Mouse (Mus musculus) urinary bladder, adult 18-20 months (tissue): ENCODE results near the gene Gnb2.

Experiments
- DNase-seq, 2 experiments: peaks; one replicate each; pipeline ENCODE4 v3.0.0; 2022; ENCODE audit warnings: low spot score in 2 of 2, mixed read lengths in 2 of 2

Gnb2 gene

DNA sequence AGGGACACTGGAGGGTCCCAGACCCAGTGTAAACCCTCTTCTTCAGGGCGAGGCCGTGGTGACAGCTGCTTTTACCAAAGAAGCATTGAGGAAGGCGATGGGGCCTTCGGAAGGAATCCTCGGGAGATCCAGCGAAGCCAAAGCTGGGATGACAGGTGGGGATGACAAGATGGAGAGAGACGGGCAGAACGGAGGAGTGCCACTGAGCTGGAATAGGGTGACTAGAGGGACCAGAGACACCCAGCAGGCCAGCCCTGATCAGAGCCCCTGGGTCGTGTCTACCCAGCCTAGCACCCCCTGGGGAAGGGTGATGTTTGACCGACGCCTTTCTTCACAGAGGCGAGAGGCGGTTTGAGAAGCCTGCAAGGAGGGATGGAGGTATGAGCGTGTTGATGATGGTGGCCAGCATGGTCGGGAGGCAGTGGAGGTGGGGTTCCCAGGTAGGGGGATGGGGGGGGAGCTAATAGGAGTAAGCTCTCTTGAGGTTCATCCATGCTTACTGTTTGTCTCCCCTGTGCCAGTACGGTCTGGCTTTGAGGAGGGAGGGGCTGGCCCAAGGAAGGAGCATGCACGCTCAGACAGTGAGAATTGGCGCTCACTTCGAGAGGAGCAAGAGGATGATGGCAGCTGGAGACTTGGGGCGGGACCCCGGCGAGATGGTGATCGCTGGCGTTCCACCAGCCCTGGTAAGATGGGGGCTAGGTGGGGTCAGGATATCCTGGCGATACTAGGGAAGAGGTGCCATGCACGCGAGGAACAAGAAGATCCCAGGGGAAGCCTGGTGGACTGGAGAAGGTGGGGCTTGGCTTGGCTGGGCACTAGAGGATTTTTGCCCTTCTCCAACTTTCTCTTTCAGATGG lies 13.4 kb downstream of the Gnb2 start:
- no peak for DNase-seq

DNA sequence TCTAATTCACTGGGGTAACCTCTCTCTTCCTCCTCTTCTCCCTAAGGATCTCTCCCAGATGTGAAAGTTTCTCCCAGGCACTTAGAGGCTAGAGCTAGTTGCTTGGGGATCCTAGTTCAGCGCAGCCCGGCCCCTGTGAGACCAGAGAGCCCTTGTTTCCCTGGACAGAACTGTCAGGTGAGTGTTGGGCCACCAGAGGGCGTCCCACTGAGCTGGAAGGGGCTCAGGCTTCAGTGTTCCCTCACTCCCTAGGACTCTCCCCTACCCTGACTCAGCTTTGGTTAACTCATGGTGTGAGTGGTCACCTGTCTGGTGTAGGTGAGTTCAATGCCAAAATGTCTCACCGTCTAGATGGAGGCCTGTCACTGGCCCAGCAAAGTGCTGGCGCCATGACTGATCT lies 14.9 kb downstream of the Gnb2 start, which contains the start of gene Gigyf1:
TSS of gene Gigyf1 (plus strand) at position 113 of the 400 bp plus-strand sequence.
- DNase-seq, result no peak

DNA sequence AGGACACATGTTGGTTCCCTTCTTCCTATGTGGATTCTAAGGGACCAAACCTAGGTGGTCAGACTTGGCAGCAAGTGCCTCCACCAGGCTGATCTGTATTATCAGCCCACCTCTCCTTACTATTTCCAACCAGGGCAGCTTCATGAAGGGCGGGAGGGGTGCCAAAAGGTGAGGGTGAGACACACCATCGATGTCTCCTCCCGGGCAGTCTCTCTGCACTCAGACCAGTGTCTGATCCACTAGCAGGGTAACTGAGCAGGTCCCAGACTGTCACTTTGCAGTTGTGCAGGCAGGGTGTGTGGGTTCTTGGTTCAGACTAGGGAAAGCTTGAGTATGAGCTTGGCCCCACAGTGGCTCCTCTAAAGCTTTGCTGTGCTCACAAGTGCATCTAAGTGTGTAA lies 18.5 kb downstream of the Gnb2 start:
- DNase-seq, result no peak

DNA sequence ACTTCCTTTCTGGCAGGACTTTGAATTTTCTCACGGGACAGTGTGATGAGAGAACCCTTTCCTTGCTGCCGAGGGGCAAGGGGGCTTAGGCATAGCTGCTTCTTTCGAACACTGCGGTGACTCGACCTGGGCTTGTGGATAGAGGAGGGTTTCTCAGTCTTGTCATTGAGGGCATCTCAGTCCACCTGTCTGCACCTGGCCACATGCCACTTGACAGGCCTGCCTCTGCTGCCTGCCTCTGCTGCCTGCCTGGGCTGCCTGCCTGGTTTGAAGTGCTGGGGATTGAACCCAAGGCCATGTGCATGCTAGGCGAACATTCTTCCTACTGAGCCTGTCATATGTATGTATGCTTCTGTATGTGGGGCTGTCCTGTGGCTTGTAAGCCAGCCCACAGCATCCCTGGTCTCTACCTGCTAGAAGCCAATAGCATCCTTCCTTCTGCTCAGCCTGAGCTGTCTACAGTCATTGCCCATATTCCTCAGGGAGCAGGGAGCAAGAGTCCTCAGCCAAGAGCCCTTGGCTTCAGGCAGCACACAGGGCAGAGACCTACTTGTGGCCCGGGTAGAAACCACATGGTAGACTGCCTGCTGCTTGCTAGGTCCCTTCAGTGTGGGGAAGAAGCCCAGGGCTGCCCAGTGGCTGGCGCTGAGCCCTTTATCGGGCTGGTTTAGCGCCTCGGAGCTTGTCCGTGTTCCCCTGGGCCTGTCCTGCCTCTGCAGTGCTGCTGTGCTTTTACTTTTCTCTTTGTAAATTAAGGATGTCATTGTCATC lies 19.2 kb downstream of the Gnb2 start:
- DNase-seq, result no peak

DNA sequence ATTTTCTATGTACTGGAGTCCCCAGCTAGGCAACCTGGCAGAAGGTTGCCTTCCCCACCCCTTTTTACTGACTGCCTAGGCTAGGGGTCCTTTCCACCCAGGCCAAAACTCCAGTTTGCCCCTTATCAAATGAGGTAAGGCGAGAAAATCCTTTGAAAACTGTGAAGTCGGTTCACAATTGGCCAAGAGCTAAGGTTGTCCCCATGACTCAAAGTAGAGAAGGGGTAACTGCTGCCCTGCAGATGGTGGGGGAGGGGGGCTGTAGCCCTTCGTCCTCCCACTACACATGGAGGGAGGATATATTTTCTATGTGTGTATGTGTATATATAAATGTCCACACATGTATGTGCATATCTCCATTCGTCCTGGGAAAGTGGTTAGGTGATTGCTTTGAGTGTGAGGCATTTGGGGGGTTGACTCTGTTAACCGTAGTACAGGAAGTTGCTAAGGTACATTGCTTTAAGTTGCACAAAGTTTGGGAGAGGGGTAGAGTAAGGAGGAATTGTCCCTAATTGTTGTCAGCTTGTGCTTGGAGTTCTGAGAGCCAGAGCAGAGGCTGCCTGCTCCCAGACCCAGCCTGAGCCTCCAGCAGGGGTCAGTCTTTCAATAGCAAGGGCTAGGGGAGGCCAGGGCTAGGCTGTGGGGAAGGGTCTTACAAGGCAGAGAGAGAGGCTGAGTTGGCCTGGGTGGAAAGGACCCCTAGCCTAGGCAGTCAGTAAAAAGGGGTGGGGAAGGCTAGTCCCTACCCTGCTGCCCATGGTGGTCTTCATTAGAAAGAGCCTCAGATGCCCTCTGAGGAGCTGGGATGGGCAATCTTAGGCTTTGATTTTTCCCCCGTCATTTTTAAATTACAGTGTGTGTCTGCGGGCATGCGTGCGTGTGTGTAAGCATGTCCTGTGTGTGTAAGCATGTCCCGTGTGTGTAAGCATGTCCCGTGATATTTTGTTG lies 20.2 kb downstream of the Gnb2 start:
- no peak for DNase-seq

DNA sequence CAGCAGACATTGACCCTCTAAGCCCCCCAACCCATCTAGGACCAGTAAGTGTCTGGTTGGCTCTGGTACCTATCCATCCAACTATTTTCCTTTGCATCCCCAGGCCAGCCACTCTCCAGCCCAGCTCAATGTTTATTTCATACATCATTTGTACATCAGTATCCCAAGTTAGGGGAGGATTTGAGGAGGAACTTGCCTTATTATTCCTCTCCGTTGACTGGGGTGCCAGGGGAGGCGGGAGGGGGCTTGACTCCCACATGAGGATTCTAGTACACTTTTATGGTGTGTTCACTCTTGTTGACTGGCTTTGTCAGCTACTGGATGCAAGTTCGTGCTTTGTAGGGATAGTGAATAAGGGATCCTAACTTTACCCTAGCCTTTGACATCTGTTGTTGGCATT lies 21.6 kb downstream of the Gnb2 start:
- no peak for DNase-seq

DNA sequence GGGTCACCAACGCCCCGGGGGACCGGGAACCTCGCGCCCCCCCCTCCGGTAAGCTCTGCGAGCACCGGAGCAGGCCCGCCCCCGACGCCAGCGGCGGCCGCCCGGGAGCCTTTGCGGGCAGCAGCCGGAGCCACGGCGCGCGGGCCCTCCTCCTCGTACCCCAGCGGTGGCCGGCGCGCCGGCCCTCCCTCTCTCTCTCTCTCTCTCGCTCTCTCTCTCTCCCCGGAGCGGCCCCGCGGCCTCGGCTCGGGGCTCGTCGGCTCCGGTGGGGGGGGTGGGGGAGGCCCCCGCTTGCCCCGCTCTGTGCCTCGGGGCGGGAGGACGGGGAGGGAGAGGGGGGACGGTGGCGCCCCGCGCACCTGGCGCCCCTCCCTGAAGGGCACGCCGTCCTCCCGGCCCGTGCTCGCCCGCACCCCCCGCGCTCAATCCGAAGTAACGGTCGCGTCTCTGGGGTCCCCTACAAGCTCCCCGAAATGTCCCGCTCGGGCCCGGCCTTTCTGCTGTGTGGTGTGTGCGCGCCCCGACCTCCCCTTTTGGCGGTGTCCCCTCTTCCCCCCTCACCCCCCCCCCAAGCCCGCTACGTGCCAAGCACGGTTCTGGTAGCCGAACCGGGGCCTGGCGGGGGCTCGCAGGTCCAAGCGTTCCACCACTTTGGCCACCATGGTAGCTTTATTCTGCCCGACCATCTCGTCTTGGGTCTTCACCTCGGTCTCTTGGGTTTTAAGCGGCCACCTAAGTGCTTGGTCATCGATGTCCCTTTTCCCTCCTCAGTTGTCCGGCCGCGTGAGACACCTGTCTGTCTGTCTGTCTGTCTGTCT lies 22.5 kb downstream of the Gnb2 start:
- no peak for DNase-seq

DNA sequence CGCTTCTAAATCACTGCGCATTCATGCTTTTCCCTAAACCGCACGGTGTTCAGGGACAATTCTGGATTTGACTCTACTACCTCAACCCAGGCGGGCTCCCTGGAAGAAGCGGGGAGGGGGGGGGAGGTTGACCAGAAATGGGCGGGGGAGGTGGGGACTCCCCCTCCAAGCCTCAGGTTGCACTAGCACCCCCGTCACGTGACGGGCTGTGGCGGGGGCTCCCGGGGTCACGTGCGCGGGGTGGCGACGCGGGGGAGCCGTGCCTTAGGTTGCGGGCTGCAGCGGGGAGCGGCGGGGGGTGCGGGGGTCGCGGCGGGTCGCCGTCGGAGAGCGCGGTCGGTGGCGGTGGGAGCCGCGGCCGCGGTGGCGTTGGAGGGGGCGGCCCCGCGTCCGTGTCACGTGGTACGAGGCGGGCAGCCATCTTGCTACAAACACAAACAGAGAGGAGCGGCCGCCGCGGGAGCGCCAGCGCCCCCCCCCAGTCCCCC lies 23.3 kb downstream of the Gnb2 start:
- peak; percentile 63 to 78 for DNase-seq

DNA sequence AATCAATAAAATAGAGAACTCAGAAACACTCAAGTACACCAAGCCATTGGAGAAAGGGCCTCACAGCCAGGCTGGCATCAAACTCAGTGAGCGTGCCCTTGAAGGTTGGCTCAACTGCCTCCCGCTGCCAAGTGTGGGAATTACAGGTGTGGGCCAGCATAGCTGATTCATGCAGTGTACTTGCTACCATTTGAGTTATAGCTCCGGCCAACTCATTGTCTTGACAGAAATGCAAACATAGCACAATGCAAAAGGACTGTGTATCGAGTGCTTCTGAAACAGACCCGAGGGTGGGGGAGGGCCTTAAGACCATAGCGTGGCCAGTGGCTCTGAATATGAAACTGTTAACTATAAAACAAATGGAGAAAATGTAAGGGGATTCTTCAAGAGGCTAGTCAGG lies 29.3 kb downstream of the Gnb2 start:
- DNase-seq, result no peak

DNA sequence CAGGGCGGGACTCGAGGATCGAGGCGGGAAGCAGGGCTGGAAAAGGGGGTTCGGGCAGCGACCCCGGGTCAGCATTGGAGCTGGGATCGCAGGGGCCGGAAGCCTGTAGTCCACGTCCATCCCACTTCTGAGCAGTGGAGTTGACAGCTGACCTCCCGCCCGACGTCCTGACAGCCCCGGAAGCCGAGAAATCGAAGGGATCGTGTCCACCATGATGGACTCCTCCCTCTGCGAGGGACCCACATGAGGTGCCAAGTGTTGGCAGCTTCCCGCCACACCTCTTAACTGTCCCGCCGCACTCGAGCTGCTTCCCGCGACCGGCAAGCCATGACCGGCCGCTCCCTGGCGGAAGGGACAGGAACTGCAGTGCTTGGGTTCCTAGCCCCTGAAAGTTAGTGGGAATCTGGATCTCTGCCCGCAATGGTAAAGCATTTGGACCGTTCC lies 30.6 kb downstream of the Gnb2 start:
- DNase-seq, result peak in 1 of 2 experiments; percentile 75

DNA sequence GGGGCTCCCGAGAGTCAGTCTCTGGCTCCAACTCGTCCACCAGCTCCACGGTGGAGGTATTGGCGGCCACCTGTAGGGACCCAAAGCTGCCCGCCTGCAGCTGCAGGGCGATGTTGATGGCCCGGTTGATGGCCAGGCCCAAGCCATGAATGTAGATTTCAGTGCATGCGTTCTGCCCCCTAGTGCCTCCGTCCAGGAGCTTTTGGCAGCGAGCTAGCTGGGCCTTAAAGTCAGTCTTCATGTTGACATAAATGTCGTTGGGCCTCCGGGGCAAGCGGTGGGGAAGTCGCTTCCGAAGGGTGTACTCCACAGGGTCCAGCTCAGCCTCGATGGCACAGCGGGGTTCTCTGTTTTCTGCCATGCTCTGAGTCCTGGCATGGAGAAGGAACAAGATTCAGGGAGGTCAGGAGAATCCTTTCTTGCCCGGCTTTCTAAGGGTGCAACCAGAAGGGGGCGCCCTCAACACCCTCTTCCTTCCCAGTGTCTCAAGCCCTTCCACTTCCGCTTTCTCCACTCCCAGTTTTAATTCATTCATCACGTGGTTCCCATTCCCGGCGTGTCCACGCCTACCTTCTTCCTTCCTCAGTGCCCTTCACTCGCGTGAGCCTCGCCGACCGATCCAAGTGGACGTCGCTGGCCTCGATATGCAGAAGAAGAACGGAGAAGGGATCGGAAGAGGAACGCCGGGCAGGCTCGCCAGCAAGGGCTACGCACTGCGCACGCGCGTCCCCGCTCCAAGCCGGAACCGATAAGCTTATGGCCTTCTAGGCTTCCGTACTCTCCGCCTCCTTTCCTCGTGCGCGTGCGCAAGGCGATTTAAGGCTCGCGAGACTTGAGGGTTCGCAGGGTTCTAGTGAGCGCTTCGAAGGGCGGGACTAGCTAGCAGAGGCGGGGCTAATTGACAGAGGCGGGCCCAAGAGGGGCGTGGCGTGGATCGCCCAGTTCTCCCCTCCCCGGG lies 31.3 kb downstream of the Gnb2 start, which contains the start of gene Pop7:
TSS of gene Pop7 (minus strand) at position 810 of the 958 bp plus-strand sequence.
- DNase-seq, result peak; percentile 100

DNA sequence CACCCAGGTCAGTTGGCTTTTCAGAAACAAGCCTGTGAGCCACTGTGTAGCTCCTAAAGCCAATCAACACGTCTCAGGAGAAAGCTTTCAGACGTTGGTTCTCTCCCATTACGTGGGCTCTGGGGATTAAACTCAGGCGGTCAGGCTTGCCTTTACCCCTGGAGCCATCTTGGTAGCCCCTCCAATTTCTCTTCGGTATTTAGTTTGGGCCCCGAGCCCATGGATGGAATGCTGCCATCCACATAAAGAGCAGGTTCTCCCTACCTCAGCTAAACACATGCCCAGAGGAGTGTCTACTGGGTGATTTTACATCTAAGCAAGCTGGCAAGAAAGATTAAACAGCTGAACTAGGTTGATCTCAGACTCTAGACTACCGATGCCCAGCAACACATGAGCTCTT lies 33.1 kb downstream of the Gnb2 start:
- DNase-seq, result no peak

DNA sequence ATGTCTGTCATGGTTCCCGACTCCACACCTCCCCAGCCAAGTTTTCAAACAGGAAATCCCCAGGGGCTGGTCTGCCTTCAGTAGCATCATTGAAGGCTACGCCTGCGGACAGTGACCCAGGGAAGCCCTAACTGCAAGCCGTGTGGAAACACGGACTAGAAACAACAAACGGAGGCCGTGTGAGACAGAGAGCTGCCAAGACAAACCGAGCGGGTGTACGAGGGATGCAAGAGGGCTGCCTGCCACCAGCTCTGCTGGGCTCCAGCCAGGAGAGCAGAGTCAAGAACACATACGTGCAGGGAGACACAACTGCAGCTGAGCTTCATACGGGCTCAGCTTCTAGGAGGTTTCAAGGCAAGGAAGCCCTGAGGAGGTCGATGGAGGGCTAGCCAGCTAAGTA lies 39.5 kb downstream of the Gnb2 start:
- DNase-seq, result no peak

DNA sequence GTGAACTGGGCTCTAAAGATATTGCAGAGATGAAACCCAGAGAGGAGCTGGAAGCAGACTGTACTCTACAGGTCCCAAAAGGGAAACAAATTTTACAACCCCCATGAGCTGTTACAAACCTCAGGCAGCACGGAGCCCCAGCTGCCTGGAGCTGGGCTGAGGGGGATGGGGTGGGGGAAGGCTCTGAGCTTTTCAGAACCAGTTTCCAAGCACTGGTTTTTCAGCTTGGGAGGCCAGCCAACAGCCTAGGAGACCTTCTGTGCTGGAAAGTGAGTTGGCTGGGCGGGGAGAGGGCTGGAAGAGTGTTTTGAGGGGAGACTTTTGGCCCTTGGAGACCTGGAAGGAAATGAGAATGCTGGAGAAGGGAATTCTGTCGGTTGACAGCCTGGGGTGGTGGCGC lies 41.8 kb downstream of the Gnb2 start:
- DNase-seq, result no peak

DNA sequence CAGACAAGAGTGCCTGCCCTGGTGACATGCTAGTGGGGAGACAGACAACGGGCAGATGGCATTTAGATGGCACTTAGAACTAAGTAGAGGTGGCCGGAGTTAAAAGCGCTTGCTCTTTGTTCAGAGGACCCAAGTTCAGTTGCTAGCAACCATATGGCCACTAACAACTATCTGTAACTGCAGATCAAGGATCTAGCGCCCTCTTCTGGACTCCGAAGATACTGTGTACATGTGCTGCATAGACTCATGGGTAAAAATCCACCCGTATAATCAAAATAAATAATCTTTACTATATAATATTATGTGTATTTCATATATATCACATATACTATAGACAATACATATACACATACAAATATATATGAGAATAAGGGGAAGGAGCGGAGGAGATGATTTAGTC lies 45.7 kb downstream of the Gnb2 start:
- DNase-seq, result no peak

DNA sequence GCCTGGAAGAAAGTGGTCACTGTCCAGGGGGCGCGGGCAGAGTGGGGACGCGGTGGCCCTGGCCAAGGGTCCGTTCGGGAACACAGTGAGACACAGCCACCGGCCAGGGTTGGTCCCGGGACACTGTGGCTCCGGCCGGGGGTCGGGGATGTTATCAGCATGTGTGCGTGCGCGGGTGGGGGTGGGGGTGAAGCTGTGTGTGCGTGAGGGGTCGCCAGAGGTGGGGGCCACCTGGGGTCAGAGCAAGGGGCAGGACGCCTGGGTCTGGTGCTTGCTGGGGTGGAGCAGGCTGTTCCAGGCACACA lies 47.5 kb downstream of the Gnb2 start:
- DNase-seq, result no peak

DNA sequence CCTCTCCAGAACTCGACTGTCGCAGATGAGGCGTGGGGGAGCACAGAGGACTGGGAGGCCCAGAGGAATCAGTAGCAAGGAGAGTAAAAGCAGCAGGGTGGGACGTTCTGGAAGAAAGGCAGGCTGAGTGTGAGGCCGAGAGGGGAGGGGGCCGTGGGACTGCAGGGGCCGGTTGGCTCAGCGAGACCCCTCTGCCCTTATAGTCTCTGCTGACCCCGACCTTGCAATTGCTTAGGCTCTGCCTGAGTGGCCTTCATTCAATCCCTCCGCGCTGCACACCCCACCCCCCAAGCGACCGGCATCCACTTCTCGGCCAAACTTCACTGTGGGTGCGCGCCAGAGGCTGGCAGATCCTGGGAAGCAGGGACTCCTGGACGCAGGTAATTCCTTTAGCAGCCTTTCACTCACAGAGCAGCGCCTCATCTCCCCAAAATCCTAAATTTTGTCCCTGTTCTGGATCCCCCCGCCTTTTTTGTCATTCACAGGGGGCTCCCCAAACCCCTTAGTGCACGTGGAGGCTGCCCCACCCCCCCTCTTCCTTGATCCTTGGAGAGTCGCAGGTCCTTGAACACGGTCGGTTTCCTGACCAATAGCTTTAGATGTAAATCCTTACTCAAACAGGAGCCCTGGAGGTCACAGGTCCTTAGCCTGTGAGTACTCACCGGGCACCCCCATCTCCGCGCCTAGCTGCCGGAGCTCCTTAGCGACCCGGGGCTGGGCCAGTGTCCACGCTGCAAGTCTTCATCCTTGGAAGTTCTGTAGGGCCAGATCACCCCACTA lies 48.0 kb downstream of the Gnb2 start:
- no peak for DNase-seq

DNA sequence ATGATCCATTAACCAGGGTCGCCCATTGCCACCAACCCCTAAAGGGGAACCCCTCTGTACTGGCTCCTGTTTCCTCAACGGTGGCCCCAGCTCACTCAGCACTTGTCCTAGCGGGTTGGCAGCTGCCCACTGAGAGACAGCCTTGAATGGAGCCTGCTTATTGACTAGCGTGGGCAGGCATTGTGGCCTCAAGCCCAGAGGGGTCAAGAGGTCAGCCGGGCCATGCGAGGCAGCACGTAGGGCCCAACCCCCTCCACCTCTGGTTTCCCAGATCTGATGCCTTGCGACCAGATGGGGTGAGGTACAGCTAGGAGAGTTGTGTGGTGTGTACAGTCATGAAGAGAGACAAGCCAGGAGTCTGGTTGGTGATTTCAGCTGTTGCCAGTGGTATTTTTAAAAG lies 51.4 kb downstream of the Gnb2 start:
- DNase-seq, result no peak

DNA sequence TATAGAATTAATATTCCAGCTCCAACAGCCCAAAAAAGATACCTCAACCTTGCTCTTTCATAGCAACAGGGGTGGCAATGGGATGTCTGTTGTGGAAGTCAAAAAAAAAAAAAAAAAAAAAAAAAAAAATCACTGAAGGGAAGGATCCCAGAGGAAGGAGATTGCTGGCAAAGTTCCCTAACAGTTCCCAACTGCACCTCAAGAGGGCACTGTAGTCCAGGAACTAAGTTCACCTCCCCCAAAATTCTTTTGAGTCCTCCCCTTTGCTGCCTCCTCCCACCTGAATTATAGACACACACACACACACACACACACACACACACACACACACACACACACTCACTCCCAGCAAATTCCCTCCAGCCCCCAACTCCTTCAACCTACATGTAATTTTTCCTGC lies 52.2 kb downstream of the Gnb2 start:
- DNase-seq, result peak; percentile 24 to 47
